Mouse (Mus musculus) intestine, postnatal 0 days (tissue): Measurements from ENCODE around the gene Tmem53. TPM values are rescaled to one million over a fixed set of nuclear protein-coding genes. Genes with fewer than 3 reads are reported as not detected.

ENCODE experiments used
- ATAC-seq: fragments of 200-750 bp; cut with Nextera tagmentation; 2 replicates; pipeline ENCODE4 v1.8.0; 2017; ENCODE audit warnings: mild to moderate bottlenecking, moderate TSS enrichment, moderate library complexity
- H3K27ac ChIP-seq: fragments of 300-500 bp; sonication (generic); 2 replicates; pipeline ENCODE4 v1.5.1; 2014; ENCODE audit warnings: mild to moderate bottlenecking, low read depth, low read length, moderate library complexity
- H3K27me3 ChIP-seq: fragments of 300-500 bp; sonication (generic); replicated peaks from 2 replicates; pipeline ENCODE4 v1.6.1; 2014; ENCODE audit warnings: low read length, mixed read lengths; ENCODE audit not compliant: control insufficient read depth, insufficient read depth
- H3K36me3 ChIP-seq: fragments of 300-500 bp; sonication (generic); 2 replicates; pipeline ENCODE4 v1.6.1; 2014; ENCODE audit warnings: mild to moderate bottlenecking, moderate library complexity; ENCODE audit not compliant: control insufficient read depth, insufficient read depth
- H3K4me1 ChIP-seq: fragments of 300-500 bp; sonication (generic); replicated peaks from 2 replicates; pipeline ENCODE4 v1.6.1; 2014; ENCODE audit warnings: antibody characterized with exemption, low read length, mixed read lengths; ENCODE audit not compliant: control insufficient read depth, insufficient read depth
- H3K4me2 ChIP-seq: fragments of 300-500 bp; sonication (generic); replicated peaks from 2 replicates; pipeline ENCODE4 v1.6.1; 2014; ENCODE audit warnings: low read depth, mild to moderate bottlenecking, moderate library complexity
- H3K4me3 ChIP-seq: fragments of 300-500 bp; sonication (generic); 2 replicates; pipeline ENCODE4 v1.5.1; 2014; ENCODE audit warnings: low read depth, low read length
- H3K9ac ChIP-seq: fragments of 300-500 bp; sonication (generic); 2 replicates; pipeline ENCODE4 v1.6.1; 2014; ENCODE audit warnings: mild to moderate bottlenecking, low read depth, low read length
- H3K9me3 ChIP-seq: fragments of 300-500 bp; sonication (generic); 2 replicates; pipeline ENCODE4 v1.6.1; 2016; ENCODE audit warnings: mixed run types; ENCODE audit not compliant: control insufficient read depth
- CTCF ChIP-seq: sonication (generic); IDR thresholded peaks from 2 replicates; pipeline ENCODE4 v1.5.1; 2016; ENCODE audit warnings: low read depth, mild to moderate bottlenecking, control low read depth, antibody characterized with exemption, moderate library complexity
- WGBS: fragments of 180-500 bp; shearing (Covaris S2); extraction: QIAGEN DNeasy Blood & Tissue Kit; methylation state at CpG from one replicate; pipeline ENCODE4 v1.1.7; 2014; 5-methylcytosine and 5-hydroxymethylcytosine counted together
- polyA plus RNA-seq: library from polyadenylated mRNA; unstranded; fragments of >200 nt; fragmentation: Nextera tagmentation; extraction: Ambion mirVana; gene quantifications from 2 replicates; pipeline ENCODE4 v1.2.1, GENCODE M21; 2015

The Tmem53 gene
- polyA plus RNA-seq, 1 experiment from 2014 or later: 12.8 TPM

DNA sequence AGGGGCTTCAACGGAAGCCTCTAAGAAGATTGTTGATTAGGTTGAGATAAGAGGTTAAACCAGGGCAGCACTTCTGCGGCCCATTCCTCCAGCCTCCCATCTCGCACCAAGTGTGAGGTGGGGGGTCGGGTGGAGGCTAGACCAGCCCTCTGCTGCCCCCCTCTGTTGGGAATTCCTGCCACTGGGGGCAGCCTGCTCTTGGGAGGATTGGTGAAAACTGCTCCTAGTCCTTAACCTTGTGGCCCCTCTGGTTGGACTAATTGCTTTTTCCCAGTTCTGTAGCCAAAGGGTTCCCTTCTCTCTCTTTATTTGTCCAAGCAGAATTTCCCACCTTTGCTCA lies 61.3 kb downstream of the Tmem53 start:
- Histone ChIP-seq H3K9me3 (no peaks in the 10 kb centered on the region), H3K9ac (no peak overlapping the region), H3K27ac (no peak overlapping the region), H3K4me2 (no peak overlapping the region), H3K36me3 (no peaks in the 10 kb centered on the region), H3K27me3 (peaks cover 40% of the 10 kb centered on the region), H3K4me3 (no peak overlapping the region), H3K4me1 (no peaks in the 10 kb centered on the region)
- no peak for ATAC-seq
- WGBS: 27% methylated on average over 4 of the region's 4 CpGs
- TF ChIP-seq CTCF: peak; percentile 68

- H3K4me1 ChIP-seq: no peaks in the 10 kb centered on the region
- 71% methylated on average over 16 of the region's 16 CpGs for WGBS
- no peak overlapping the region for H3K4me2 ChIP-seq
- no peak for ATAC-seq
- no peak overlapping the region for H3K4me3 ChIP-seq
- peaks cover 57% of the 10 kb centered on the region for H3K27me3 ChIP-seq
- TF ChIP-seq CTCF: no peak
- no peaks in the 10 kb centered on the region for H3K9me3 ChIP-seq
- no peak overlapping the region for H3K9ac ChIP-seq
- H3K27ac ChIP-seq: no peak overlapping the region
- no peaks in the 10 kb centered on the region for H3K36me3 ChIP-seq
Observed at GRCm38 (mm10) chr4:117314849-117315500, 63.2 kb downstream of the Tmem53 start.

GRCm38 (mm10) chr4:117316800-117317199 lies 65.0 kb downstream of the Tmem53 start:
- Histone ChIP-seq H3K9ac (no peak overlapping the region), H3K4me1 (no peaks in the 10 kb centered on the region), H3K4me2 (no peak overlapping the region), H3K4me3 (no peak overlapping the region), H3K27me3 (peaks cover 66% of the 10 kb centered on the region), H3K27ac (no peak overlapping the region), H3K36me3 (no peaks in the 10 kb centered on the region), H3K9me3 (no peaks in the 10 kb centered on the region)
- WGBS: 55% methylated on average over 6 of the region's 6 CpGs
- ATAC-seq: no peak
- TF ChIP-seq CTCF: no peak

DNA sequence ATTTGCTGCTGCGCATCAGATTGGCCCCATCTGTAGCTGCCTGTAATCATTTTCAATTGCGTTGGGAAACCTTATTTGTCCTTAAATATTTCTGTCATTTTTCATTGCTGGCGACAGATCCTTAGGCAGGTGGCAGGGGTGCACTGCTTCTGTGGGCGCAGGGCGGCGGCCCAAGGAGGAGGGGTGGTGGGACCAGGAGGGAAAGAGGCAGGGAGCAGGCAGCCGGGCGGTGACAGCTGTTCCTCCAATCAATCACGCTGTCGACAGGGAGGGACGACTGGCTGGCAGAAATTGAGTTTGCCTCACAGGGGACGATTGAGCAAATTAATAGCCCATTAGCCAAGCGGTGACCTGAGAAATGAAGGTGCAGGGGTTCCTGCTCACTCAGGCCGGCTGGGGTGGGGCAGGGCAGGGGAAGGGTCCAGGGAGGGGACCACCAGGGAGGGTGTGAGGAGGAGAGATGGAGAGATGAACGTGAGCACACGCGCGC lies 66.0 kb downstream of the Tmem53 start:
- Histone ChIP-seq H3K27me3 (peaks cover 75% of the 10 kb centered on the region), H3K9me3 (no peaks in the 10 kb centered on the region), H3K4me2 (no peak overlapping the region), H3K4me3 (no peak overlapping the region), H3K9ac (no peak overlapping the region), H3K36me3 (no peaks in the 10 kb centered on the region), H3K27ac (no peak overlapping the region), H3K4me1 (no peaks in the 10 kb centered on the region)
- WGBS: 12% methylated on average over 18 of the region's 18 CpGs
- no peak for ATAC-seq
- no peak for TF ChIP-seq CTCF

Other genes with a start within 250 kb of the Tmem53 start
- gene Eif2b3, start 232.5 kb upstream of the Tmem53 start, polyA plus RNA-seq: 16.1 TPM in 2 replicates
- 1.3 and 1.4 TPM in 2 replicates for gene Ptch2, start 155.9 kb upstream of the Tmem53 start, polyA plus RNA-seq
- gene Btbd19, start 126.2 kb upstream of the Tmem53 start, polyA plus RNA-seq: 2.9 and 3.5 TPM in 2 replicates
- 0.22 TPM in 2 replicates for gene Tctex1d4, start 125.2 kb upstream of the Tmem53 start, polyA plus RNA-seq
- 5.3 and 7.0 TPM in 2 replicates for gene Plk3, start 118.0 kb upstream of the Tmem53 start, polyA plus RNA-seq
- gene Rps8, start 95.7 kb upstream of the Tmem53 start, polyA plus RNA-seq: 563 and 564 TPM in 2 replicates
- 6.8 and 7.9 TPM in 2 replicates for gene Kif2c, start 69.3 kb upstream of the Tmem53 start, polyA plus RNA-seq
- gene Armh1, start 174 bp downstream of the Tmem53 start, polyA plus RNA-seq: 0.12 and 0.22 TPM in 2 replicates
- 35.6 and 35.9 TPM in 2 replicates for gene Rnf220, start 245.1 kb downstream of the Tmem53 start, polyA plus RNA-seq